Mouse (Mus musculus): ENCODE measurements around the gene Mymx. TPM values are rescaled to one million over a fixed set of nuclear protein-coding genes. Genes with fewer than 3 reads are reported as not detected.

The Mymx gene
- polyA plus RNA-seq, 1 experiment from 2014 or later, result 7.4 TPM

DNA sequence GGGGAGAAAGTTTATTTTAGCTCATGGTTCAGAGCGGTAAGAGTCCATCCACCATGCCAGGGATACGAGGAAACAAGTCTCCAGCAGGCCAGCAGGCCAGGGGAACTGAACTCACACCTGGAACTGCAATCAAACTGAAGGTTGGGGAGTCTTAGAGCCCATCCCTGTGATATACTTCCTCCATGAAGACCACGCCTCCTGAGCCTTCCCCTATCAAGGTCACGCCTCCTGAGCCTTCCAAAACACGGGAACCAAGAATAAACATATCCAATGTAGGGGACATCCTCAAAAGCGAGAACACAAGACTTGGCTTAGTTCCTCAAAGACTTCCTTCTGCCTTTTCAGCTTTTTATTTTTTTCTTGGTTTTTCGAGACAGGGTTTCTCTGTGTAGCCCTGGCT, 11.0 kb upstream of the Mymx start:
- no peaks in the 10 kb centered on the region for H3K27me3 ChIP-seq (ENCODE audit: insufficient read depth, low read length)
- H3K27ac ChIP-seq (ENCODE audit: low read length), result no peak overlapping the region
- no peak overlapping the region for H3K4me2 ChIP-seq (replicated peaks; ENCODE audit: low read depth, low read length)
- no peaks in the 10 kb centered on the region for H3K4me1 ChIP-seq (ENCODE audit: insufficient read depth, low read length)
- no peaks in the 10 kb centered on the region for H3K36me3 ChIP-seq (ENCODE audit: insufficient read depth, low read length)
- no peaks in the 10 kb centered on the region for H3K9me3 ChIP-seq (ENCODE audit: low read length)
- WGBS, result 85% methylated on average over 7 of the region's 7 CpGs
- ATAC-seq (ENCODE audit: low FRiP score, low TSS enrichment), result no peak
- no peak overlapping the region for H3K9ac ChIP-seq (replicated peaks; ENCODE audit: low read length)
- no peak overlapping the region for H3K4me3 ChIP-seq (ENCODE audit: low read length)

DNA sequence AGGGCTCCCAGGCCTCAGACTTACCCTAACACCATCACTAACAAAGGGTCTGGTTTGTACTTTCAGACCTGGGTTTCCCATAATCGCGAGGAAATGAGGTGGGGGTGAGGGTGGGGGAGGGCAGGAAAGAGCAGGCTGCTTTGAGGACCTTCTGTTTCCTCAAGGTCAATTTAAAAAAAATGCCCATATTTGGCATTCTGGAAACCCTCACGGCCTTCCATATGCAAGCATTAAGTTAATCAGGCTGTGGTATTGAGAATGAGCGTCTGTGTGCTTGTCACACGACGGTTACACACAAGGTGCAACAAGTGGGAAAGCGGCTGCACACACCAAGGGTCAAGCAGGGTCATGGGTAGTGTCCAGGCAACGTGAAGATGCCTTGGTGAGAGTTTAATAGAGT, 10.1 kb upstream of the Mymx start:
- no peak overlapping the region for H3K4me3 ChIP-seq (ENCODE audit: low read length)
- no peak for ATAC-seq (ENCODE audit: low FRiP score, low TSS enrichment)
- 75% methylated on average over 8 of the region's 8 CpGs for WGBS

DNA sequence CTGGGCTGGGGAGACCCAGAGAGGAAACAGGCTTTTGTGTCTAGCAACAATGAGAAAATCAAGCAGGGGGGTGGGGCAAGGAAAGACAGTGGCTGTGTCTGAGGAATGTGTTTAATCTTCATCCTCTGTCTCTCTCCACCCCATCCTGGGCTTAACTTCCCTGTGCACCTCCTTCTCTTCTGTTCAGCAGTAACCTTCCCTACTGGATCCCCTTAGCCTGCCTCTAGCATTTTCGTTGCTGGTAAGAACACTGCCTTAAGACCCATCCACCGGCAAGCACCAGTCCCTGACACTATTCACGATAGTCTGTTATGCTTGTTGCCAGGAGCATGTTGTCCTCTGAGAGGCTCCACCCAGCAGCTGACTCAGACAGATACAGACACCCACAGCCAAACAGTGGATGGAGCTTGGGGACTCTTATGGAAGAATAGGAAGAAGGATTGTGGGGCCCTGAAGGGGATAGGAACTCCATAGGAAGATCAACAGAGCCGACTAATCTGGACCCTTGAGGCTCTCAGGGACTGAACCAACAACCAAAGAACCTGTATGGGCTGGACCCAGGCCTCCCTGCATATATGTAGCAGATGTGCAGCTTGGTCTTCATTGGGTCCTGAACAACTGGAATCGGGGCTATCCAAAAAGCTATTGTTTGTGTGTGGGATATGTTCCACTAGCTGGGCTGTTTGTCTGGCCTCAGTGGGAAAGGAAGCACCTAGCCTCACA, 8.4 kb upstream of the Mymx start:
- H3K36me3 ChIP-seq (ENCODE audit: insufficient read depth, low read length), result no peaks in the 10 kb centered on the region
- ATAC-seq (ENCODE audit: low FRiP score, low TSS enrichment), result no peak; the same call in 1 of the 2 replicates
- 43% methylated on average over 5 of the region's 5 CpGs for WGBS
- no peak overlapping the region for H3K9ac ChIP-seq (replicated peaks; ENCODE audit: low read length)
- H3K4me3 ChIP-seq (ENCODE audit: low read length), result no peak overlapping the region
- H3K4me2 ChIP-seq (replicated peaks; ENCODE audit: low read depth, low read length), result no peak overlapping the region; the same call in 1 of the 2 replicates
- H3K9me3 ChIP-seq (ENCODE audit: low read length), result no peaks in the 10 kb centered on the region
- no peaks in the 10 kb centered on the region for H3K4me1 ChIP-seq (ENCODE audit: insufficient read depth, low read length)
- 0 out of 2 replicates have a peak overlapping the region, but pooled peaks have one; percentile 43 for H3K27ac ChIP-seq (ENCODE audit: low read length)
- H3K27me3 ChIP-seq (ENCODE audit: insufficient read depth, low read length), result no peaks in the 10 kb centered on the region

More for the DNA sequence above, 10.1 kb upstream of the Mymx start:
- Histone ChIP-seq H3K4me2 (replicated peaks; ENCODE audit: low read depth, low read length) (no peak overlapping the region), H3K27ac (ENCODE audit: low read length) (no peak overlapping the region), H3K36me3 (ENCODE audit: insufficient read depth, low read length) (no peaks in the 10 kb centered on the region), H3K9ac (replicated peaks; ENCODE audit: low read length) (no peak overlapping the region), H3K27me3 (ENCODE audit: insufficient read depth, low read length) (no peaks in the 10 kb centered on the region), H3K9me3 (ENCODE audit: low read length) (no peaks in the 10 kb centered on the region), H3K4me1 (ENCODE audit: insufficient read depth, low read length) (no peaks in the 10 kb centered on the region)

DNA sequence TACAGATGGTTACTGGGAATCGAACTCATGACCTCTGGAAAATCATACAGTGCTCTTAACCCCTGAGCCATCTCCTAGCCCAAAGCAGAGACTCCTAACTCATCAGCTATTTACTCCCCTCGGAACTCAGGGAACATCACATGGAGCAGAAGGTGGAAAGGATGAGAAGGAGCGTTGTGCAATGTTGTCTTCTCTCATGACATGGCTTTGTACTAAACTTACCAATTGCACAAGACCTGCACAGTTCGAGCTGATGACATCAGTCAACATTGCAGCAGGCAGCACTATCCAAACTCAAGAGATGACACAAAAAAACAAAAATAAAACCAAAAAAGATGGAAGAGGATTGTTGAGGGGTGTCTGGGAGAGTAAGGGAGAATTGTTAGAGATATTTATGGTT, 6.5 kb upstream of the Mymx start:
- H3K9ac ChIP-seq (replicated peaks; ENCODE audit: low read length), result no peak overlapping the region
- ATAC-seq (ENCODE audit: low FRiP score, low TSS enrichment), result no peak
- no peak overlapping the region for H3K4me3 ChIP-seq (ENCODE audit: low read length)
- H3K4me2 ChIP-seq (replicated peaks; ENCODE audit: low read depth, low read length), result no peak overlapping the region
- no peaks in the 10 kb centered on the region for H3K36me3 ChIP-seq (ENCODE audit: insufficient read depth, low read length)
- H3K27me3 ChIP-seq (ENCODE audit: insufficient read depth, low read length), result no peaks in the 10 kb centered on the region
- 93% methylated on average over 4 of the region's 4 CpGs for WGBS
- H3K4me1 ChIP-seq (ENCODE audit: insufficient read depth, low read length), result no peaks in the 10 kb centered on the region
- no peak overlapping the region for H3K27ac ChIP-seq (ENCODE audit: low read length)
- no peaks in the 10 kb centered on the region for H3K9me3 ChIP-seq (ENCODE audit: low read length)

DNA sequence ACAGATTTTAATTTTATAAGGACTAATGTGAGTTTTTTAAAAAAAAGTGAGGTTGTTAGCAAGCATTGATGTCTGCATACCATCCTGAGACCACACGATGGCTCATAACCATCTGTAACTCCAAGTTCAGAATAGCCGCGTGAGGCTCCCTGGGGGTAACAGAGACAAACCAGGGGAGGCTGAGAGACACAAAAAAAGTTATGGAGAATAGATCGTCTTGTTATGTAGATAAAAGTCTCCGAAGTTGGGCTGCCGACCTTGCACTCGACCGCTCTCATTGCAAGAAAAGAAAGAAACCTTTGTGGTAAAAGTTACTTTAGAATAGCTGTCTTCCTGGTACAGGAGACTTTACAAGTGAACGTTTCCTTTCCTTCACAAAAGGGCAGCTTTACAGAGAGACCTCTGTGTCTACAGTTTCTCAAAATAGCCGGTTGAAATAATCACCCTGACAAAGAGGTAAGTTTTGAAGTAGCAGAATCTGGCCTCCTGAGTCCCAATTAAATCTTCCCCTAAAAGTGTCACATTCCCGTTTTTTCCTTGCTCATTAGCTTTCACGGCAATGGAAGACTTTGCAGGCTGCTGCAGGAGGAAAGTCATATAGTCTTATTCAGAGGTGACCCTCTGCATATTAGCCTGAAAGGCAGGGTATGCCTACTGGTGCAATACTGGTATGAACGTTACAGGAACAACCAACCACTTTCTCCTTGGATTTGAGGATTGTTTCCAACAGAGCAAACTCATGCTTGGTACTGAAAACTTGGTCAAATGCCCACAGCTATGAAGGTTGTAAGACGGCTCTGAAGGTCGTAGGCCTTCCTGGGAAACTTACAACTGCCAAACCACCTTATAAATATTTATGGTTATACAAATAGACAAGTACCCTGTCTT, 5.3 kb upstream of the Mymx start:
- Histone ChIP-seq H3K9me3 (ENCODE audit: low read length) (no peaks in the 10 kb centered on the region), H3K36me3 (ENCODE audit: insufficient read depth, low read length) (no peaks in the 10 kb centered on the region), H3K9ac (replicated peaks; ENCODE audit: low read length) (no peak overlapping the region), H3K27ac (ENCODE audit: low read length) (no peak overlapping the region), H3K4me2 (replicated peaks; ENCODE audit: low read depth, low read length) (no peak overlapping the region), H3K27me3 (ENCODE audit: insufficient read depth, low read length) (no peaks in the 10 kb centered on the region; the same call in 1 of the 2 replicates), H3K4me1 (ENCODE audit: insufficient read depth, low read length) (0 out of 2 replicates have a peak, but pooled peaks cover under 1% of the 10 kb centered on the region), H3K4me3 (ENCODE audit: low read length) (no peak overlapping the region)
- ATAC-seq (ENCODE audit: low FRiP score, low TSS enrichment), result no peak
- WGBS, result 80% methylated on average over 15 of the region's 15 CpGs

DNA sequence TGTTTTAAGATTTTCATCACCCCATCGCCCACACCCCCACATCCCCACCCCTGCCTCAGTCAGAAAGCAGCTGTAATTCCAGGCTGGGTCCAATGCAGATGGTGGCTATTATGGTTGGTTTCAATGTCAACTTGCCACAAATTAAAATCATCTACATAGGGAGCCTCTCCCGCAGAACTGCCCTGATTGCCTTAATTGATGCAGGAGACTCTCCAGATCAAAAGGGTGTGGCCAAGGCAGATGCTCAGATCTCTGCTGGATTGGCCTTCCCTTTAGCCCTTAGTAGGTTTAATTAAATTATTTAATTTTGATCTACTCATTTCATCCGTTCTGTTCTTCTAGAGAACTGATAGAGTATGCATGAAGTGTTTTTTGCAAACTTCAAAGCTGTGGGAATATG, 1.1 kb upstream of the Mymx start:
- H3K27ac ChIP-seq (ENCODE audit: low read length), result no peak overlapping the region
- no peak overlapping the region for H3K9ac ChIP-seq (replicated peaks; ENCODE audit: low read length)
- ATAC-seq (ENCODE audit: low FRiP score, low TSS enrichment), result no peak
- no peak overlapping the region for H3K4me3 ChIP-seq (ENCODE audit: low read length)
- no peaks in the 10 kb centered on the region for H3K36me3 ChIP-seq (ENCODE audit: insufficient read depth, low read length)
- 80% methylated on average over 3 of the region's 3 CpGs for WGBS
- no peaks in the 10 kb centered on the region for H3K9me3 ChIP-seq (ENCODE audit: low read length)
- H3K27me3 ChIP-seq (ENCODE audit: insufficient read depth, low read length), result peaks cover 9% of the 10 kb centered on the region; the same call in 1 of the 2 replicates
- no peak overlapping the region for H3K4me2 ChIP-seq (replicated peaks; ENCODE audit: low read depth, low read length)
- H3K4me1 ChIP-seq (ENCODE audit: insufficient read depth, low read length), result peaks cover 29% of the 10 kb centered on the region

DNA sequence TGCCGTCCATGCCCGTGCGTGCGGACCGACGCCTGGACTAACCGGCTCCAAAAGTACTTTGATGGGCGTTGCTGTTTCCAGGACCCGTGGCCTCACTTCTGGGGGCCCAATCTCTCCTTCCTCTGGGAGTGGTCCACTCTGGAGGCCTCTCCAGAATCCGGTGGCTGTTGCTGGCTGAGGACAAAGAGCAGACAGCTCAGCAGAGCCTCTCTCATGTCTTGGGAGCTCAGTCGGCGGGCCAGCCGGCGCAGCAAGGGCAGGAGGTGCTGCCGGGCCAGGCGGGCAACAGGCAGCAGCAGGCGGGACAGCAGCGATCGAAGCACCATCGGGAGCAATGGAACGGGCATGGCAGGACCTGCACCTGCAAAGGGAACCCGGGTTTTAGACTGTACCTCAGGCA, 577 bp downstream of the Mymx start:
- Histone ChIP-seq H3K27me3 (ENCODE audit: insufficient read depth, low read length) (peaks cover 9% of the 10 kb centered on the region; the same call in 1 of the 2 replicates), H3K4me2 (replicated peaks; ENCODE audit: low read depth, low read length) (peak overlapping the region; percentile 26; the same call in 1 of the 2 replicates), H3K9ac (replicated peaks; ENCODE audit: low read length) (peak overlapping the region; percentile 48), H3K4me1 (ENCODE audit: insufficient read depth, low read length) (peaks cover 38% of the 10 kb centered on the region), H3K27ac (ENCODE audit: low read length) (peak overlapping the region; percentile 61; the same call in 1 of the 2 replicates), H3K9me3 (ENCODE audit: low read length) (no peaks in the 10 kb centered on the region), H3K36me3 (ENCODE audit: insufficient read depth, low read length) (no peaks in the 10 kb centered on the region), H3K4me3 (ENCODE audit: low read length) (peak overlapping the region; percentile 15)
- 24% methylated on average over 22 of the region's 22 CpGs for WGBS
- no peak for ATAC-seq (ENCODE audit: low FRiP score, low TSS enrichment)

DNA sequence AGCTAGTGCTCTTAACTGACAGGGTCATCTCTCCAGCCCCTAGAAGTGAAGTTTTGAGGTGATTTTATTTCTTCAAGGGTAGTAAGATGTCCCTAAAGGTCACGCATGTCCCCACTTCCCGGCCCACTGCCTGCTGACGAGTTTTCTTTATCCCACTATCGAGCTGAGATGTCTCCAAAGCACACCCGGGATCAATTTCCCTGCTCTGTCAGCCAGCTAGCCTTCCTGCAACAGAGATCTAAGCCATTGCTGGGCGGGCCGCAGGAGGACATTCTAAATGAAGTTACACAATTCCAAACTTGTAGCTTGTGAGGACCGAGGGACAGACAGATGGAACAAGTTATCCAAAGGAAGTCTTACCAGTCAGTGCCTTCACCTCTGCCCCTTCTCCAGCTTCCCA, 1.6 kb downstream of the Mymx start:
- Histone ChIP-seq H3K36me3 (ENCODE audit: insufficient read depth, low read length) (no peaks in the 10 kb centered on the region), H3K4me2 (replicated peaks; ENCODE audit: low read depth, low read length) (no peak overlapping the region), H3K9me3 (ENCODE audit: low read length) (no peaks in the 10 kb centered on the region), H3K4me1 (ENCODE audit: insufficient read depth, low read length) (peaks cover 48% of the 10 kb centered on the region), H3K27ac (ENCODE audit: low read length) (no peak overlapping the region), H3K27me3 (ENCODE audit: insufficient read depth, low read length) (peaks cover 9% of the 10 kb centered on the region; the same call in 1 of the 2 replicates), H3K9ac (replicated peaks; ENCODE audit: low read length) (no peak overlapping the region), H3K4me3 (ENCODE audit: low read length) (no peak overlapping the region)
- WGBS, result 53% methylated on average over 8 of the region's 8 CpGs
- ATAC-seq (ENCODE audit: low FRiP score, low TSS enrichment), result no peak

DNA sequence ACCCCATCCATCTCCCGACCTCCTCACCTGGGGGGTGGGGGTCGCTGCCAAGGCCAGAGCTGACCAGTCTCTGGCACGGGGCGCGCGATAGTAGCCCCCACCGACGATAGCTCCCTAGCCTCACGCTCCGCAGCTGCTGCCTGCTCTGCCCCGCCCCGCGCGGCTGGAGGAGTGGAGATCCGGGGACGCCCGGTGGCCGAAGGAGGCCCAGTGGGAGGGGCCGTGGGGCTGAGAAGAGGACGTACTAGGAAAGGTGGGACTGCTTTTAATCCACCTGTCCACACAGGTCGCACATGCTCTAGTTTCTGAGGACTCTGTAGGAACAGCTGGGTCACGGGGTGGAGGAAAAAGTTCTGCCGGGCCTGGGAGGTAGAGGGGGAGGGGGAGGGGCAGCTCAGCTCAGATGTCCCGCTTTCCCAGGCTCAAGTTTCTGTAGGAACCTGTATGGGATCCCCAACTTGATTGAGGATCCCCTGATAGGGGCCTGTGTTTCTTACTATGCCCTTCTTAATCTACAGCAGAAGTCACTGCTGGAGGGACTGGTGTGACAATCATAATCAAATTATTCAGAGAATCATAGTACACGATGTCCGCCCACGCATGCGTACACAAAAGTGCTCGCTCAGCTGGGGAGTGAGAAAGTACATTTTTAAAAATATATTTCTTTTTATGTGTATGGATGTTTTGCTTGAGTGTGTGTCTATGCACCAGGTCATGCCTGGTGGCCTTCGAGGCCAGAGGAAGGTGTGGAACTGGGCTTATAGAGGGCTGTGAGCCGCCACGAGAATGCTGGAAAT, 2.3 kb downstream of the Mymx start, which contains the start of gene Slc29a1:
TSS of gene Slc29a1 (minus strand) at position 161 of the 797 bp plus-strand sequence.
- Histone ChIP-seq H3K4me3 (ENCODE audit: low read length) (peak within 1 kb of the TSS; percentile 44), H3K27me3 (ENCODE audit: insufficient read depth, low read length) (peaks cover 9% of the 10 kb centered on the region; the same call in 1 of the 2 replicates), H3K36me3 (ENCODE audit: insufficient read depth, low read length) (no peaks in the 10 kb centered on the region), H3K27ac (ENCODE audit: low read length) (peak within 1 kb of the TSS; percentile 38; the same call in 1 of the 2 replicates), H3K9me3 (ENCODE audit: low read length) (no peaks in the 10 kb centered on the region), H3K9ac (replicated peaks; ENCODE audit: low read length) (peak within 1 kb of the TSS; percentile 65), H3K4me1 (ENCODE audit: insufficient read depth, low read length) (peaks cover 53% of the 10 kb centered on the region), H3K4me2 (replicated peaks; ENCODE audit: low read depth, low read length) (peak within 1 kb of the TSS; percentile 80)
- ATAC-seq (ENCODE audit: low FRiP score, low TSS enrichment), result peak; percentile 29
- WGBS, result 16% methylated on average over 32 of the region's 32 CpGs

Measured in kidney, embryonic 16.5 days (tissue).